Mouse (Mus musculus) MEL (cell line): Measurements from ENCODE around the gene Lancl2. TPM values are rescaled to one million over a fixed set of nuclear protein-coding genes. Genes with fewer than 3 reads are reported as not detected.
A peak's percentile ranks its signal among the peaks of the same experiment; 100 is the strongest.

Source experiments
- DNase-seq: peaks from one replicate; pipeline ENCODE4 v3.0.0; 2011; ENCODE audit warnings: low read depth, low spot score
- H3K27ac ChIP-seq: 2 replicates; pipeline ENCODE4 v1.5.1; 2012; ENCODE audit warnings: low read depth, mild to moderate bottlenecking, control low read depth, low read length, moderate library complexity; ENCODE audit not compliant: control insufficient read depth
- H3K27me3 ChIP-seq, 2 experiments: fragments of 150-350 bp in 1 of 2; sonication (generic) in 1 of 2; 2 replicates each; pipeline ENCODE4 v1.6.1; 2012; ENCODE audit warnings: low read length in 2 of 2, mild to moderate bottlenecking in 2 of 2, improper control_type of control experiment in 1 of 2, moderate library complexity in 1 of 2; ENCODE audit not compliant: insufficient read depth in 2 of 2, control insufficient read depth in 1 of 2
- H3K36me3 ChIP-seq, 2 experiments: 2 replicates each; pipeline ENCODE4 v1.6.1; 2012 to 2014; ENCODE audit warnings: low read length in 2 of 2, improper control_type of control experiment in 1 of 2, inconsistent platforms in 1 of 2, mild to moderate bottlenecking in 1 of 2; ENCODE audit not compliant: insufficient read depth in 2 of 2, control insufficient read depth in 1 of 2
- H3K4me1 ChIP-seq, 2 experiments: fragments of 150-350 bp in 1 of 2; sonication (generic) in 1 of 2; 2 replicates each; pipeline ENCODE4 v1.6.1; 2012; ENCODE audit warnings: low read length in 2 of 2, improper control_type of control experiment in 1 of 2, mild to moderate bottlenecking in 1 of 2; ENCODE audit not compliant: insufficient read depth in 2 of 2, control insufficient read depth in 1 of 2
- H3K4me3 ChIP-seq, 2 experiments: fragments of 150-350 bp in 1 of 2; sonication (generic) in 1 of 2; 2 replicates each; pipeline ENCODE4 v1.5.1; 2012; ENCODE audit warnings: low read depth in 2 of 2, low read length in 2 of 2, mild to moderate bottlenecking in 2 of 2, moderate library complexity in 2 of 2, control low read depth in 1 of 2, improper control_type of control experiment in 1 of 2; ENCODE audit not compliant: control insufficient read depth in 1 of 2, insufficient read depth in 1 of 2
- H3K79me2 ChIP-seq: 2 replicates; pipeline ENCODE4 v1.6.1; 2012; ENCODE audit warnings: mild to moderate bottlenecking, low read length, moderate library complexity; ENCODE audit not compliant: control insufficient read depth, poor library complexity, insufficient read depth
- H3K9ac ChIP-seq: 2 replicates; pipeline ENCODE4 v1.6.1; 2012; ENCODE audit warnings: low read depth, mild to moderate bottlenecking, control low read depth, low read length, moderate library complexity; ENCODE audit not compliant: control insufficient read depth, poor library complexity, severe bottlenecking
- H3K9me3 ChIP-seq: fragments of 150-350 bp; sonication (generic); replicated peaks from 2 replicates; pipeline ENCODE4 v1.6.1; 2012; ENCODE audit warnings: mild to moderate bottlenecking, low read length, improper control_type of control experiment, moderate library complexity; ENCODE audit not compliant: insufficient read depth
- EP300 ChIP-seq, 2 experiments: IDR thresholded peaks; 2 replicates each; pipeline ENCODE4 v1.6.1; 2011; ENCODE audit warnings: improper control_type of control experiment in 2 of 2, low read length in 2 of 2, low read depth in 1 of 2, mild to moderate bottlenecking in 1 of 2
- ETS1 ChIP-seq: IDR thresholded peaks from 2 replicates; pipeline ENCODE4 v1.6.1; 2012; ENCODE audit warnings: low read depth, mild to moderate bottlenecking, inconsistent platforms, low read length, improper control_type of control experiment, moderate library complexity
- GATA1 ChIP-seq: IDR thresholded peaks from 2 replicates; pipeline ENCODE4 v1.6.1; 2011; ENCODE audit warnings: low read depth, low read length, improper control_type of control experiment
- JUND ChIP-seq: IDR thresholded peaks from 2 replicates; pipeline ENCODE4 v1.6.1; 2011; ENCODE audit warnings: low read depth, mild to moderate bottlenecking, improper control_type of control experiment, low read length
- MAX ChIP-seq: IDR thresholded peaks from 2 replicates; pipeline ENCODE4 v1.6.1; 2011; ENCODE audit warnings: low read length, improper control_type of control experiment
- MEF2A ChIP-seq: IDR thresholded peaks from 2 replicates; pipeline ENCODE4 v1.6.1; 2014; ENCODE audit warnings: low read depth, mild to moderate bottlenecking, inconsistent platforms, low read length, improper control_type of control experiment; ENCODE audit not compliant: poor library complexity, insufficient replicate concordance, severe bottlenecking; ENCODE audit errors: extremely low read depth
- MXI1 ChIP-seq: IDR thresholded peaks from 2 replicates; pipeline ENCODE4 v1.6.1; 2011; ENCODE audit warnings: mild to moderate bottlenecking, low read depth, low read length, improper control_type of control experiment
- POLR2AphosphoS2 ChIP-seq: IDR thresholded peaks from 2 replicates; pipeline ENCODE4 v1.6.1; 2011; ENCODE audit warnings: low read length, improper control_type of control experiment
- POLR2AphosphoS5 ChIP-seq: IDR thresholded peaks from 2 replicates; pipeline ENCODE4 v1.6.1; 2012; ENCODE audit warnings: low read depth, borderline replicate concordance, mild to moderate bottlenecking, inconsistent platforms, low read length, moderate library complexity, mixed read lengths
- SIN3A ChIP-seq: IDR thresholded peaks from 2 replicates; pipeline ENCODE4 v1.6.1; 2012; ENCODE audit warnings: low read length, improper control_type of control experiment, inconsistent platforms
- TAL1 ChIP-seq: IDR thresholded peaks from 2 replicates; pipeline ENCODE4 v1.6.1; 2012; ENCODE audit warnings: mild to moderate bottlenecking, inconsistent platforms, low read length, moderate library complexity, mixed read lengths
- TCF12 ChIP-seq: IDR thresholded peaks from 2 replicates; pipeline ENCODE4 v1.6.1; 2014; ENCODE audit warnings: low read depth, mild to moderate bottlenecking, inconsistent platforms, low read length, improper control_type of control experiment, moderate library complexity
- UBTF ChIP-seq: IDR thresholded peaks from 2 replicates; pipeline ENCODE4 v1.6.1; 2012; ENCODE audit warnings: low read depth, mild to moderate bottlenecking, inconsistent platforms, low read length, improper control_type of control experiment, moderate library complexity, borderline replicate concordance; ENCODE audit not compliant: insufficient read depth
- ZC3H11A ChIP-seq: IDR thresholded peaks from 2 replicates; pipeline ENCODE4 v1.6.1; 2012; ENCODE audit warnings: low read depth, mild to moderate bottlenecking, inconsistent platforms, low read length, improper control_type of control experiment
- ZKSCAN1 ChIP-seq: IDR thresholded peaks from 2 replicates; pipeline ENCODE4 v1.6.1; 2012; ENCODE audit warnings: low read depth, mild to moderate bottlenecking, inconsistent platforms, low read length, improper control_type of control experiment, moderate library complexity
- ZMIZ1 ChIP-seq: IDR thresholded peaks from 2 replicates; pipeline ENCODE4 v1.6.1; 2012; ENCODE audit warnings: low read depth, mild to moderate bottlenecking, inconsistent platforms, low read length, improper control_type of control experiment, moderate library complexity
- polyA plus RNA-seq, 2 experiments: library from polyadenylated mRNA; stranded (reverse) in 1 of 2; unstranded in 1 of 2; fragments of >175 nt in 1 of 2; fragments of >200 nt in 1 of 2; gene quantifications; 2 replicates each; pipeline versions ENCODE4 v1.2.1 to v1.2.4; 2012; ENCODE audit warnings: low replicate concordance in 2 of 2, low read depth in 1 of 2; ENCODE audit not compliant: insufficient read length in 2 of 2, insufficient read depth in 1 of 2, missing spikeins in 1 of 2
- total RNA-seq: library from RNA; depleted of rRNA; stranded (reverse); fragments of 300-350 nt; gene quantifications from 2 replicates; pipeline ENCODE4 v1.2.3, GENCODE M21; 2012

Lancl2 gene
- total and polyA plus RNA-seq, 3 experiments, result 17.7 to 19.6 TPM; not detected in 1

DNA sequence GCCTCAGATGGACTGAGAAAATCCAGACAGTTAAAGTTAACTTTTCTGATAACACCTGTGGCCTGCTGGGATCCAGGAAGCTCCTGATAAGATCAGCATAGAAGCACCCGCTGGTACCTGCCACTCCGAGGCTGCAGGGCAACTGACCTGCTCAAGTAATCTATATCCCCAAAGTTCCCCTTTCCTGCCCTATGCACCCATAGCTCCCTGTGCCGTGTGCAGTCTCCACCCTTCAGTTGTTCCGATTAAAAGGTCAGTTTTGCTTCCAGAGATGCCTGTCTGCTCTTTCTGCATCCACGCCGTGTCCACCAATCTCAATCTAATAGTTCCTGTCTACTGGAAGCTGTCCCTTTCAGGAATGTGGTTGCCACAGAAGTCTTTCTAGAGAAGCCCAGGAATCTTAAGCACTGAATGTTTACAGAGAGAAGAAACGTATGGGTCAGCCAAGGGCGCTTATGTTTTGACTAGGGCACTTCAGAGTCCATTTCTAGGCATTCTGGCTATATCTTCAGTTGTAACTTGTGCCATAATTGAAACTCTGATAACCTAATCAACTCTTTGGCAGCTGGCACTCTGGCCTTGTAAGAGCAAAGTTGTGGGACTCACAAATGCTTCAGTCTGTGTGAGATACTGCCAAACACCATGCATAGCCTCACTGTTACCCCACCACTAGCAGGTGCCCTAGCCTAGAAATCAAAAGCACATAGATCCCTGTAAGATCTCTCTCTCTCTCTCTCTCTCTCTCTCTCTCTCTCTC, 65.0 kb downstream of the Lancl2 start:
- H3K27me3 ChIP-seq, result no peaks in the 10 kb centered on the region
- TF ChIP-seq POLR2AphosphoS2 (no peak), UBTF (no peak), TAL1 (peak; percentile 74), POLR2AphosphoS5 (no peak), JUND (peak; percentile 78; the same call in 1 of the 2 replicates), TCF12 (peak; percentile 69), EP300 (IDR thresholded peaks at IDR 0.05; ENCODE audit: low read depth in 1 of 2, low read length in 2 of 2) (peak; percentile 24 to 77; a peak in 2 of 4 replicates), GATA1 (peak; percentile 72)
- peak overlapping the region in 1 of 2 experiments; percentile 7; a peak in 1 of 4 replicates for H3K4me3 ChIP-seq
- peak overlapping the region; percentile 71 for H3K27ac ChIP-seq
- H3K9ac ChIP-seq, result no peak overlapping the region
- peaks cover 37 to 51% of the 10 kb centered on the region in 2 experiments for H3K4me1 ChIP-seq
- H3K9me3 ChIP-seq, result no peaks in the 10 kb centered on the region
- H3K79me2 ChIP-seq, result no peaks in the 10 kb centered on the region
- peaks cover 0 to 68% of the 10 kb centered on the region in 2 experiments; a peak in 2 of 4 replicates for H3K36me3 ChIP-seq
- peak; percentile 56 for DNase-seq

DNA sequence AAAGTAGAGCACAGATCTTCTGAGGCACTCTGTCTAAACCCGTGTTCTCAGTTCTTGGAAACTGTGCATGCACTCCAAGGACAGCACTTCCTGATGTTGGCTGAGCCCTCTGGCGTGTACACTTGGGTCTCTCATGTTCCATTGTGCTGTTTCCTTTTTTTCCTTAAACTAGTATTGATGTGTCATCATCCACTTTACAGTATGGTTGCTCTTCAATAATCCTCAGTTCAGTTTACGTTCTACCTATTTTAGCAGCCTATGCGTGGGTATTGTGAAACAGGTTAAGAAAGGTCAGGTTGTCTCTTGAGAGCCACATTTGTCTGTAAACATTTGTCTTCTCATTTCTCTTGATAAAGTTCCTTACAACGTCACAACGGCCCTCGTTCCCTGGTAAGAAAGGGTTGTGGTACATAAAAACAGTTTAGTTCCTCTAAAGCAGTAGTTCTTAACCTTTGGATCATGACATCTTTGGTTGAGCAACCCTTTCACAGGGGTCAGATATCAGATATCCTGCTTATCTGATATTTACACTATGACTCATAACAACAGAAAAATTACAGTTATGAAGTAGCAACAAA, 66.7 kb downstream of the Lancl2 start:
- H3K4me3 ChIP-seq, result no peak overlapping the region
- TF ChIP-seq MAX (no peak), ZMIZ1 (no peak), ZC3H11A (no peak), JUND (no peak), MXI1 (no peak), POLR2AphosphoS5 (no peak), SIN3A (no peak), ETS1 (no peak), ZKSCAN1 (no peak), TCF12 (no peak), MEF2A (no peak)
- H3K9ac ChIP-seq, result no peak overlapping the region
- H3K27ac ChIP-seq, result no peak overlapping the region
- no peaks in the 10 kb centered on the region for H3K79me2 ChIP-seq
- no peak for DNase-seq
- H3K9me3 ChIP-seq, result no peaks in the 10 kb centered on the region
- no peaks in the 10 kb centered on the region for H3K27me3 ChIP-seq
- peaks cover 27 to 43% of the 10 kb centered on the region in 2 experiments for H3K4me1 ChIP-seq
- peaks cover 0 to 52% of the 10 kb centered on the region in 2 experiments; a peak in 2 of 4 replicates for H3K36me3 ChIP-seq
